Mouse (Mus musculus) cerebellum, postnatal 14 days (tissue): Measurements from ENCODE around the gene Vasp.

Source experiments
- DNase-seq, 2 experiments: peaks; one replicate each; pipeline ENCODE4 v3.0.0; 2021; ENCODE audit warnings: mixed read lengths in 2 of 2

Vasp gene

GRCm38 (mm10) chr7:19269721-19270441 is 1.7 kb downstream of the Vasp start:
- peak; percentile 40 to 67 for DNase-seq

GRCm38 (mm10) chr7:19268993-19269681 is 2.5 kb downstream of the Vasp start:
- DNase-seq = no peak

- no peak for DNase-seq
Observed at GRCm38 (mm10) chr7:19267051-19267450, 4.6 kb downstream of the Vasp start.

GRCm38 (mm10) chr7:19265928-19266822 is 5.4 kb downstream of the Vasp start:
- DNase-seq = peak; percentile 43 to 68

- DNase-seq = peak; percentile 56 to 60
Observed at GRCm38 (mm10) chr7:19265147-19265546, 6.5 kb downstream of the Vasp start.

DNA sequence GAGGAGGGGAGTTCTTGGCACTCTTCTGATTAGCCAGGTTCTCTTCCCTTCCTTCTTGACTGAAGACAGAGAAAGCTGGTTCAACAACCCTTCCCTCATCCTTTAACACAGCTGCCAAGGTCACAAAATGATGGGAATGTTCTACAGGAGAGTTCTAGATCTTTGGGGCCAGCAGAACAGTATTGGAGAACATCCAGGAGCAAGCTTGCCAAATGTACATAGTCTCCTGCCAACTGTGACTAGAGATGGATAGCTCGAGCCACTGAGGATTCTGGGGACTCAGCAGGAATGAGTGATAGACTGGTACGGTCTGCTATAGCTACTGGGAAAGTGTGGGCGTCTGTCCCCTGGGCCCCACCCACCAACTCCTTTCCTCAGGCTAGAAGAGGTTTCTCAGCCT is 13.3 kb downstream of the Vasp start:
- DNase-seq = peak; percentile 39 to 49

GRCm38 (mm10) chr7:19257390-19258022 is 14.1 kb downstream of the Vasp start:
- peak in 1 of 2 experiments; percentile 52 for DNase-seq

GRCm38 (mm10) chr7:19256567-19256966 is 15.1 kb downstream of the Vasp start:
- DNase-seq = no peak

DNA sequence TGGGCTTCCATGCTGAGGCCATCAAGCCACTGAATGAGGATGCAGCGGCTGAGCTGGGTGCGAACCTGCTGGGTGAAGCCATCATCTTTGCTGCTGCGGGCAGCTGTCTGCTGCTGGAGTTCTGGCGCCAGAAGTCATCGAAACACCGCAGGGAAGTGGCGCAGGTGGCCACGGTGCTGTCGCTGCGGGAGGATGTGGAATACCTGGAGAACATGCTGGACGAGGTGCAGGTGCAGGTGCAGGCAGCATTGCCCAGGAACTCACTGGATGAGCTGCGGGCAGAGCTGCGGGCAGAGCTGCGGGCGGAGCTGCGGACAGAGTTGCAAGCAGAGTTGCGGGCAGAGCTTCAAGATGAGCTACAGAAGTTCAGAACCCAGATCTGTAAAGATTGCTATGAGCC is 16.2 kb downstream of the Vasp start:
- DNase-seq = no peak

GRCm38 (mm10) chr7:19253437-19253836 is 18.2 kb downstream of the Vasp start:
- DNase-seq = no peak

- DNase-seq = no peak
Observed at GRCm38 (mm10) chr7:19252078-19252477, 19.5 kb downstream of the Vasp start.

GRCm38 (mm10) chr7:19247511-19247910 is 24.1 kb downstream of the Vasp start:
- no peak for DNase-seq

DNA sequence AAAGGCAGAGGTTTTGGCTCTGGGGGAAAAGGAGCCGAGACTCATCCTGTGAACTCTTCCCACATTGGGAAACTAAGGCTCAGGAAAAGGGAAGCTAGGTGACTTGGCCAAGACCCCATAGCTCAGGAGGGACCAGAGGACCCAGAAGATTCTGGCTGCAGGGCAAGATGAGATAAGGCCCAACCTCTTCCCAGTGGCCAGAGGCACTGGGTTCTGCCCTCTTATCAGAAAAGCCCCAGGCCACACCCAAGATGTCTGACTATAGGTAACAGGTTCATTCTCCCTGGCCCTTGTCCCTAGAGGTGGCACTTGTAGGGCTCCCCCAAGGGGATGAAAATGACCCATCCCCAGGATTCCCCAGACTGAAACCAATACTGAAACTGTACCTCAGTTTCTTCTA is 24.8 kb downstream of the Vasp start:
- DNase-seq = no peak

DNA sequence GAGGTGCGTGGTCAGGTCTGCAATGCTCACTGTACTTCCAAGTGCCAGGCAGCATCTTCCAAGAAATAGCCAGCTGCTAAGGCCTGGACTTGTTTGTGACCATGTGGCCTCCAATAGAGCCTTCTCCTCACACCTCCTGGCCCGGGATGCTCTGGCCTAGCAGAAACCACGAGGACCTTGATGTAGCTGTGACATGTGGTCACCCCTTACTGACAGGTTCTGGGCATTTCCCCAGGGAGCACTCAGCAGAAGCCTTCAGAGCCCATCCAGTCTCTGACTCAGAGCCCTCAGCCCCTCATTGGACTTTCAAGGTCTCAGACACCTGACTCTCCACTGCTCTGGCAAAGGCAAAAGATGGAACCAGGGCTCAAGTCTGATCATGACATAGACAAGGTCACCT is 26.5 kb downstream of the Vasp start:
- no peak for DNase-seq

DNA sequence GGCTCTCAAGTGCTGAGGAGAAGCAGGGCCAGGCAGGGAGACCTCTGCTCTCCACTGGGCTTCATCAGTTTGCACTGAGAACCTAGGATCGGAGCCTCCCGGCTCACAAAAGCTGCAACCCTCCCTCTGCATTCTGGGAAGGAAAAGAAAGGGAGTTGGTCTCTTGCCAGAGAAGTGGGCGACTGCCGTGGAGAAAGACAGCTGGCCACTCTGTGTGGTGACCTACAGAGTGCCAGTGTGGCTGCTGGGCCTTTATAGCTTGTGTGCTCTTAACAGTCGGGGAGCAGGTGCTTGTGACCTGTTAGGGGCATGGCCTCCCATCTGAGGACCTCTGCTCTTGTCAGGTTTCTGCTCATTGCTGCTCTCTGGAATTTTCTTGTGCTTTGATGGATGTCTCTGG is 27.8 kb downstream of the Vasp start:
- DNase-seq = peak; percentile 62 to 64

DNA sequence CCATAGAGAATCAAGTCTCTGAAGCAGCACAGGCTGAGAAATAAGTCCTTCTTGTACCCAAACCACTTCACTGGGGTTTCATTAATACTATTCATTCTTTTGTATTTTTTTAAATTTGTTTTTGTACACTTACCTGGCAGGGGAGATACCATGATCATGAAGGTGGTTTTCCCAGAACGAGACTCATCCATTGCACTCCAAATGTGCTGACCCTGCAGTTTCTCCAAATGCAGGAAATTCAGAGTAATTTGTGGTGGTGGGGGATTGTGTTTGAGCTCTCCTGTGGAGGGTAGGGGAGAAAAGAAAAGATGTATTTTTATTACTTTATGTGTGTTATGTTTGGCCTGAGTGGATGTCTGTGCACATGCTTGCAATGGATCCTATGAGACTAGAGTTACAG is 29.6 kb downstream of the Vasp start:
- no peak for DNase-seq

- no peak for DNase-seq
Observed at GRCm38 (mm10) chr7:19240905-19241463, 30.6 kb downstream of the Vasp start.

DNA sequence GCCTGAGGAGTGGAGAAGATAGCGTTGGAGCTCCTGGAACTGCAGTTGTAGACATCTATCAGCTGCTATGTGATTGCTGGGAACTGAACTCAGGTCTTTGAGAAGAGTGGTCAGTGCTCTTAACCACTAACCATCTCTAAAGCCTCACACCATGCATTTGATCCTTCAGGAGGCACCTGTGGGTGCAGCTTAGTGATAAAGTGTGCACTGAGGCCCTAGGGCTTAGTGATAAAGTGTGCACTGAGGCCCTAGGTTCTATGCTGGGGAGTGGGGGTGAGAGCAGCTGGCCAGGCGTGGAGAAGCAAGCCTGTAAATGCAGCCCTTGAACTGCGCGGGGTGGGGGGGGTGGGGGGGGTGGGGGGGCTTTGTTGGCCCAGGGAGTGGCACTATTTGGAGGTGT is 31.6 kb downstream of the Vasp start:
- DNase-seq = no peak

GRCm38 (mm10) chr7:19239423-19239822 is 32.2 kb downstream of the Vasp start:
- DNase-seq = peak; percentile 95 to 98

DNA sequence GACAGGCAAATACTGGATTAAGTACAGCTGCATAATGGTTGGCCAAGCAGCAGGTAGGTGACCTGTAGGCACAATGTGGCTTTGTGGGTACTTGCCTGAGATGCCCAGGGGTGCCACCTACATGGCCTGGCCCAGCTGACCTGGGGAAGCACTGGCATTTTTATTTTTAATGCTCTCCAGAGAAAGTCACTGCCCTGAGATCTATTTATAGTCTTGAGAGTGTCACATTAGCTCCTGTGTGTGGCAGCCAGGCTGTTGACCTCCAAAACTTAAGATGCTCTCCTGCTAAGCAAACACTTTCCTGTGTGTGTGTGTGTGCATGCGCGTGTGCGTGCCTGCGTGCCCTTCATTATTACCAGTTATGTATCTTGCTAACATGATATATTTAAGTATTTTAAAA is 33.3 kb downstream of the Vasp start:
- no peak for DNase-seq

DNA sequence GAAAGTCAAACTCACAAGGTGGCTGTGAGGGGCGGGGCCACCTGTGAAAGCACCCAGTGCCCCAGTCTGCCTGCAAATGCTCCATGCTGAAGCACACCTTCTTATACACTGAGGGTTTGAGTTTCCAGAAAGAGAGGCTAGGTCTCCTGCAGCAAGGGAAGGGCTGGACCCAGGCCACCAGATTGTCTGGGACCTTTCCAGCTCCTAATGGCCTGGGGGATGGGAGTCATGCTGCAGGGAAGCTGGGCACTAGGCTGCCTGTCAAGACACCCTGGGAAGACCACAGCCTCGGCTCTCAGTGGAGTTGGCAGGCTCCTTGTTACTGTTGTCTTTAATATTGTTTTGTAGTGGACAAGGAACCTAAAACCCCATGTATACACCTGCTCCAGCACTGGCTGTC is 35.2 kb downstream of the Vasp start:
- DNase-seq = peak; percentile 56 to 62

DNA sequence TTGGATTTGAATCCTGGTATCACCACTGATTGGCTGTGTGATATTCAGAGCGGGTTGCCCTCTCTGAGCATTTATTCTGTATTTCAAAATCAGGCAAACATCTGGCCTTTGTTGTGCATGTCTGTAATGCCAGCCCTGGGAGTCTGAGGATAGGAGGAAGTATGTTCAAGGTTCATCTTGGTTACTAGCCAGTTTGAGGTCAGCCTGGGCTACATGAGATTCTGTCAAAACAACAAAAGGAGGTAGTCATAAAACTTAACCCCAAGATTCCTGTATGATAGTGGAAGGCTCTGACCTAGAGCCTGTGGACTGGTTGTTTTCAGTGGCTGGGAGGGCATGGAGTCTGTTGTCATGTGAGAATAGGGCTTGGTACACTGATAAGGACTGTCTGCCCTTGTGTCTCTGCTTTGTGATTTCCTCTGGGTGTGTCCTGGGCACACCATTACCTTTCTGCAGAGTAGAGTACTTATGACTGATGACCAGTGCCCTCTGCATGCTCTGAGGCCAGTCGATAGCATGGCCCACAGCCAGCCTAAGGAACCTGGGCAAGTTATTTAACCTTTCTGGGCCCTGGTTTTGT is 36.4 kb downstream of the Vasp start:
- DNase-seq = no peak
